Mouse (Mus musculus) kidney, adult 2 months (tissue): Measurements from ENCODE around the gene Dazap2.

Source experiments
- CTCF ChIP-seq: fragments of 200-500 bp; conservative IDR thresholded peaks from 2 replicates; pipeline ENCODE4 v1.5.1; 2011; ENCODE audit warnings: low read depth, mild to moderate bottlenecking, control low read depth, low read length, moderate library complexity, mixed read lengths; ENCODE audit not compliant: insufficient read depth, insufficient read length
- POLR2A ChIP-seq: fragments of 200-500 bp; IDR thresholded peaks from one replicate; pipeline ENCODE4 v1.6.1; 2011; ENCODE audit warnings: low read depth, low read length, control low read depth

DNA sequence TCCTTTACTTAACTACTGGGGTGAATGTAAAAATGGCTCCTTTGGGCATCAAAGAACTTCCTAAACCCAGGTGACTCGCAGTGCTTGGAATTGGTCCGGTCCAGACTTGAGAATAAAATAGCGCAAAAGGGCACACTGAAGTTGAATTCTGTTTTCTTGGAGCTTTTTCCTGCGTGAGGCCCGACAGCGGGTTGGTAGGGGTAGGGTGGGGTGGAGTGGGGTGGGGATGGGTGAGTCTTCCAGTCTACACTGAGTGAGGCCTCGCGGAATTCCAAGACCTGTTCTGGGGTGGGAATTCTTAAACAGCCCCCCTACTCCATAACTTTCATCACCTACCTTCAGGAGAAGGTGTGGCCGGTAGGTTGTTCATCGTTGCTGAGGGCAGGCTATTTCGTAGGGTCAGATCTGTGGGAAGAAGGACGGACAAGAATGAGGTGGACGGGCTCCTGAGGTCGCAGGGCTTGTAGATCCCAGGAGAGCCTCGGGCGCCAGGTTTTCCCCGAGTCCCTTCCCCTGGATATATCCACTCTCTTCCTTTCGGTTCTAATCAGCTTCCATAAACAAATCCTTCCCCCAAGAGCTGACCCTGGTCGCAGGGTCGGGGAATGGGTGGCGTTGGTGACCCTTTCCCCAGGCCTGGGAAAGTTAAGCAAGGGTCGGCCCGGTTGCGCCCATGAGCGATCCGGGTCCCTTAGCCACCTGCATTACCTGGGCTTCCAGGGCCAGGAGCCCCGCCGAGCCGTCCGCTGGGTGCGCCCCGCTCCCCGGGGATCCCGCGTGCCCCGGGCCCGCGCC, 20.9 kb downstream of the Dazap2 start:
- TF ChIP-seq CTCF, result no peak
- TF ChIP-seq POLR2A, result no peak
